Mouse (Mus musculus): ENCODE results near the gene Ccnf. TPM values are rescaled to one million over a fixed set of nuclear protein-coding genes. Genes with fewer than 3 reads are reported as not detected.

The Ccnf gene
- total and polyA plus RNA-seq, 3 experiments = 34.5 to 73.9 TPM; not detected in 1

- Histone ChIP-seq H3K4me3 (ENCODE audit: control insufficient read depth in 1 of 2, insufficient read depth in 1 of 2, low read depth in 2 of 2, low read length in 2 of 2) (no peak overlapping the region), H3K36me3 (ENCODE audit: control insufficient read depth in 1 of 2, insufficient read depth in 2 of 2, low read length in 2 of 2) (peaks cover 0 to 28% of the 10 kb centered on the region in 2 experiments; a peak in 2 of 4 replicates), H3K4me1 (ENCODE audit: control insufficient read depth in 1 of 2, insufficient read depth in 2 of 2, low read length in 2 of 2) (no peaks in the 10 kb centered on the region), H3K79me2 (ENCODE audit: control insufficient read depth, insufficient read depth, low read length, poor library complexity) (peaks cover 2% of the 10 kb centered on the region; the same call in 1 of the 2 replicates), H3K27me3 (ENCODE audit: control insufficient read depth in 1 of 2, insufficient read depth in 2 of 2, low read length in 2 of 2) (no peaks in the 10 kb centered on the region), H3K9ac (ENCODE audit: control insufficient read depth, low read depth, low read length, poor library complexity, severe bottlenecking) (no peak overlapping the region), H3K9me3 (replicated peaks; ENCODE audit: insufficient read depth, low read length) (no peaks in the 10 kb centered on the region), H3K27ac (ENCODE audit: control insufficient read depth, low read depth, low read length) (no peak overlapping the region)
- TF ChIP-seq RAD21 (IDR thresholded peaks at IDR 0.05; ENCODE audit: low read depth, low read length) (peak; percentile 33), CTCF (IDR thresholded peaks at IDR 0.05 in 2 of 3, conservative IDR thresholded peaks at IDR 0.05 in 1 of 3; ENCODE audit: control insufficient read depth in 1 of 3, insufficient read depth in 1 of 3, low read depth in 2 of 3, low read length in 3 of 3, poor library complexity in 1 of 3, severe bottlenecking in 1 of 3) (peak; percentile 30 to 45 (median 45); a peak in 5 of 6 replicates), USF1 (IDR thresholded peaks at IDR 0.05; ENCODE audit: low read depth, low read length) (no peak), POLR2AphosphoS5 (IDR thresholded peaks at IDR 0.05; ENCODE audit: borderline replicate concordance, low read depth, low read length) (no peak)
- DNase-seq (ENCODE audit: low read depth, low spot score) = peak; percentile 59
Measured at GRCm38 (mm10) chr17:24243311-24243969, 7.8 kb downstream of the Ccnf start.

- Histone ChIP-seq H3K79me2 (ENCODE audit: control insufficient read depth, insufficient read depth, low read length, poor library complexity) (no peaks in the 10 kb centered on the region), H3K27ac (ENCODE audit: control insufficient read depth, low read depth, low read length) (no peak overlapping the region), H3K9me3 (replicated peaks; ENCODE audit: insufficient read depth, low read length) (no peaks in the 10 kb centered on the region), H3K36me3 (ENCODE audit: control insufficient read depth in 1 of 2, insufficient read depth in 2 of 2, low read length in 2 of 2) (peaks cover 0 to 35% of the 10 kb centered on the region in 2 experiments; a peak in 2 of 4 replicates), H3K9ac (ENCODE audit: control insufficient read depth, low read depth, low read length, poor library complexity, severe bottlenecking) (no peak overlapping the region), H3K4me3 (ENCODE audit: control insufficient read depth in 1 of 2, insufficient read depth in 1 of 2, low read depth in 2 of 2, low read length in 2 of 2) (no peak overlapping the region), H3K27me3 (ENCODE audit: control insufficient read depth in 1 of 2, insufficient read depth in 2 of 2, low read length in 2 of 2) (no peaks in the 10 kb centered on the region), H3K4me1 (ENCODE audit: control insufficient read depth in 1 of 2, insufficient read depth in 2 of 2, low read length in 2 of 2) (no peaks in the 10 kb centered on the region)
- TF ChIP-seq GATA1 (IDR thresholded peaks at IDR 0.05; ENCODE audit: low read depth, low read length) (no peak), POLR2AphosphoS2 (IDR thresholded peaks at IDR 0.05; ENCODE audit: low read length) (no peak), E2F4 (IDR thresholded peaks at IDR 0.05; ENCODE audit: borderline replicate concordance, low read depth, low read length) (no peak), CHD1 (IDR thresholded peaks at IDR 0.05; ENCODE audit: low read depth, low read length) (no peak), ZNF384 (IDR thresholded peaks at IDR 0.05; ENCODE audit: low read depth, low read length) (no peak), MYB (IDR thresholded peaks at IDR 0.05; ENCODE audit: low read depth, low read length) (no peak), USF1 (IDR thresholded peaks at IDR 0.05; ENCODE audit: low read depth, low read length) (no peak), EP300 (IDR thresholded peaks at IDR 0.05; ENCODE audit: low read depth in 1 of 2, low read length in 2 of 2) (no peak), MEF2A (IDR thresholded peaks at IDR 0.05; ENCODE audit: extremely low read depth, insufficient replicate concordance, low read depth, low read length, poor library complexity, severe bottlenecking) (no peak), MAFK (IDR thresholded peaks at IDR 0.05; ENCODE audit: borderline replicate concordance, low read depth, low read length) (no peak), MAZ (IDR thresholded peaks at IDR 0.05; ENCODE audit: low read depth, low read length) (no peak), HCFC1 (IDR thresholded peaks at IDR 0.05; ENCODE audit: low read depth, low read length) (no peak)
- no peak for DNase-seq (ENCODE audit: low read depth, low spot score)
Measured at GRCm38 (mm10) chr17:24236921-24237320, 14.4 kb downstream of the Ccnf start.
